Mouse (Mus musculus) heart, postnatal 4 days (tissue): ENCODE data around the gene Btbd35f3. TPM values are rescaled to one million over a fixed set of nuclear protein-coding genes. Genes with fewer than 3 reads are reported as not detected.
"Not testable (repeated sequence)": the region's sequence is repeated elsewhere in the genome, so short reads cannot be mapped to it uniquely, and the experiment has no call there.

ENCODE experiments used
- DNase-seq: peaks from one replicate; pipeline ENCODE4 v3.0.0; 2021
- total RNA-seq, 2 experiments: library from RNA; stranded (reverse); gene quantifications; 2 replicates each; pipeline ENCODE4 v1.2.3; 2021

Btbd35f3 gene
- total RNA-seq: not detected

DNA sequence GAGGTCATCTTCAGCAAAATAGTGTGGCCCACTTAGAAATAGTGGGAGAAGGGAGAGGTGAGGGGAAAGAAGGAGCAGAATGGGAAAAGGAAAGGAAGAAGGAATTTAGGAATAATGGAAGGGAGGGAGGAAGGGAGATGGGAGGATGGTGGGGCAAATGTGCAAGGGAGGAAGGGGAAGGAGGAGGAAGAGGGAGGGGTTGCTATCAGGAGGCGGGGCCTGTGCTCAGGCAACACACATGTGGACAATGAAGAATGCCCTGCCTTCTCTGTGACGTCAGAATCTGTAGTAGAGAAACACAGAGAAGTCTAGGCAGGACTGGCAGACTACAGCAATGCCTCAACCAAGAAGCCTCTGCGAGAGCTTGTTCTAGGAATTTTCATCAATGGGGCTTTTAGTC lies at the start of gene Btbd35f3:
TSS of gene Btbd35f3 (plus strand) at position 301 of the 400 bp plus-strand sequence.
- not testable (repeated sequence) for DNase-seq

Other genes starting within 250 kb of the Btbd35f3 start
- not detected for gene Btbd35f16, start 80.7 kb upstream of the Btbd35f3 start, total RNA-seq
- not detected for gene Btbd35f28, start 158.9 kb downstream of the Btbd35f3 start, total RNA-seq